Mouse (Mus musculus) kidney, postnatal 4 days (tissue): ENCODE results near the gene Marveld1.

Source experiments
- DNase-seq, 2 experiments: peaks; one replicate each; pipeline ENCODE4 v3.0.0; 2021; ENCODE audit warnings: mixed read lengths in 2 of 2

Marveld1 gene

GRCm38 (mm10) chr19:42139724-42140517, 7.3 kb upstream of the Marveld1 start:
- DNase-seq, result no peak

- DNase-seq, result no peak
Observed at GRCm38 (mm10) chr19:42141998-42142397, 5.2 kb upstream of the Marveld1 start.

- DNase-seq, result no peak
Observed at GRCm38 (mm10) chr19:42142757-42143156, 4.4 kb upstream of the Marveld1 start.

- no peak for DNase-seq
Observed at GRCm38 (mm10) chr19:42144067-42144466, 3.1 kb upstream of the Marveld1 start.

GRCm38 (mm10) chr19:42144541-42145167, 2.5 kb upstream of the Marveld1 start:
- peak; percentile 96 for DNase-seq

GRCm38 (mm10) chr19:42145210-42145609, 2.0 kb upstream of the Marveld1 start:
- no peak for DNase-seq

- no peak for DNase-seq
Observed at GRCm38 (mm10) chr19:42145731-42146130, 1.5 kb upstream of the Marveld1 start.

GRCm38 (mm10) chr19:42146276-42147010, 757 bp upstream of the Marveld1 start:
- no peak for DNase-seq

- DNase-seq, result peak; percentile 74 to 86
Observed at GRCm38 (mm10) chr19:42147769-42148568, 769 bp downstream of the Marveld1 start.

GRCm38 (mm10) chr19:42148569-42148860, 1.3 kb downstream of the Marveld1 start:
- no peak for DNase-seq

- peak; percentile 90 to 91 for DNase-seq
Observed at GRCm38 (mm10) chr19:42151990-42152389, 4.8 kb downstream of the Marveld1 start.

- no peak for DNase-seq
Observed at GRCm38 (mm10) chr19:42157493-42158237, 10.5 kb downstream of the Marveld1 start.

- no peak for DNase-seq
Observed at GRCm38 (mm10) chr19:42158246-42159017, 11.2 kb downstream of the Marveld1 start.

- DNase-seq, result peak in 1 of 2 experiments; percentile 25
Observed at GRCm38 (mm10) chr19:42163764-42164163, 16.6 kb downstream of the Marveld1 start, which contains the start of gene Zfyve27. Zfyve27 (plus strand) TSS chr19:42163951.

GRCm38 (mm10) chr19:42164188-42164587, 17.0 kb downstream of the Marveld1 start:
- no peak for DNase-seq

GRCm38 (mm10) chr19:42166130-42166529, 18.9 kb downstream of the Marveld1 start:
- DNase-seq, result peak; percentile 94 to 97

- no peak for DNase-seq
Observed at GRCm38 (mm10) chr19:42166766-42167165, 19.6 kb downstream of the Marveld1 start.

GRCm38 (mm10) chr19:42167489-42167888, 20.3 kb downstream of the Marveld1 start:
- no peak for DNase-seq

GRCm38 (mm10) chr19:42169322-42169975, 22.2 kb downstream of the Marveld1 start:
- DNase-seq, result peak; percentile 45 to 66
